Mouse (Mus musculus) liver, adult 2 months (tissue): ENCODE results near the gene Trhde. TPM values are rescaled to one million over a fixed set of nuclear protein-coding genes. Genes with fewer than 3 reads are reported as not detected.

ENCODE experiments used
- DNase-seq: peaks from one replicate; pipeline ENCODE4 v3.0.0-alpha.2; 2011; ENCODE audit warnings: low read depth, low spot score; ENCODE audit errors: extremely low read depth
- H3K27ac ChIP-seq: fragments of 200-500 bp; replicated peaks from 2 replicates; pipeline ENCODE4 v1.5.1; 2012; ENCODE audit warnings: low read depth, mild to moderate bottlenecking, control low read depth, inconsistent platforms, low read length; ENCODE audit not compliant: insufficient read depth
- H3K27me3 ChIP-seq: fragments of 200-500 bp; 2 replicates; pipeline ENCODE4 v1.6.1; 2012; ENCODE audit warnings: mild to moderate bottlenecking, moderate library complexity, low read length, inconsistent platforms; ENCODE audit not compliant: control insufficient read depth, insufficient read depth
- H3K36me3 ChIP-seq: fragments of 200-500 bp; 2 replicates; pipeline ENCODE4 v1.6.1; 2012; ENCODE audit warnings: low read length, inconsistent platforms; ENCODE audit not compliant: control insufficient read depth, insufficient read depth
- H3K4me1 ChIP-seq: fragments of 200-500 bp; 2 replicates; pipeline ENCODE4 v1.6.1; 2011; ENCODE audit warnings: low read length; ENCODE audit not compliant: control insufficient read depth, insufficient read depth
- H3K4me3 ChIP-seq: fragments of 200-500 bp; 2 replicates; pipeline ENCODE4 v1.5.1; 2011; ENCODE audit warnings: low read depth, mild to moderate bottlenecking, control low read depth, low read length, moderate library complexity; ENCODE audit not compliant: insufficient read depth
- H3K79me2 ChIP-seq: fragments of 200-500 bp; 2 replicates; pipeline ENCODE4 v1.6.1; 2012; ENCODE audit warnings: inconsistent platforms, mild to moderate bottlenecking, low read length, moderate library complexity; ENCODE audit not compliant: control insufficient read depth, insufficient read depth
- H3K9ac ChIP-seq: fragments of 200-500 bp; 2 replicates; pipeline ENCODE4 v1.6.1; 2012; ENCODE audit warnings: low read depth, mild to moderate bottlenecking, control low read depth, inconsistent platforms, low read length
- CTCF ChIP-seq: fragments of 200-500 bp; IDR thresholded peaks from 2 replicates; pipeline ENCODE4 v1.5.1; 2011; ENCODE audit warnings: low read depth, low read length, control low read depth
- POLR2A ChIP-seq: fragments of 200-500 bp; IDR thresholded peaks from 2 replicates; pipeline ENCODE4 v1.6.1; 2011; ENCODE audit warnings: low read length, control low read depth; ENCODE audit not compliant: insufficient read depth; ENCODE audit errors: extremely low read depth
- WGBS: fragments of 180-500 bp; shearing (Covaris S2); methylation state at CpG from one replicate; pipeline ENCODE4 v1.1.7; 2018; 5-methylcytosine and 5-hydroxymethylcytosine counted together
- polyA plus RNA-seq: library from polyadenylated mRNA; depleted of rRNA; stranded (reverse); fragments of >200 nt; gene quantifications from 2 replicates; pipeline ENCODE4 v1.2.3, GENCODE M21; 2012
- total RNA-seq: library from RNA; depleted of rRNA; stranded (reverse); fragments of >200 nt; gene quantifications from 2 replicates; pipeline ENCODE4 v1.2.3, GENCODE M21; 2014

Gene Trhde
- total and polyA plus RNA-seq, 2 experiments, result 0.09 to 1.8 TPM

- Histone ChIP-seq H3K36me3 (no peaks in the 10 kb centered on the region), H3K27ac (no peak overlapping the region), H3K79me2 (no peaks in the 10 kb centered on the region), H3K9ac (no peak overlapping the region), H3K4me1 (no peaks in the 10 kb centered on the region), H3K4me3 (no peak overlapping the region), H3K27me3 (no peaks in the 10 kb centered on the region)
- TF ChIP-seq POLR2A, result no peak
- no peak for TF ChIP-seq CTCF
- no peak for DNase-seq
- WGBS, result 76% methylated on average over 2 of the region's 2 CpGs
Measured at GRCm38 (mm10) chr10:114735111-114735510, 67.0 kb downstream of the Trhde start.

- DNase-seq, result peak; percentile 18
- Histone ChIP-seq H3K36me3 (no peaks in the 10 kb centered on the region), H3K27ac (no peak overlapping the region), H3K4me1 (no peaks in the 10 kb centered on the region), H3K9ac (no peak overlapping the region), H3K4me3 (no peak overlapping the region), H3K27me3 (no peaks in the 10 kb centered on the region), H3K79me2 (no peaks in the 10 kb centered on the region)
- 77% methylated on average over 2 of the region's 2 CpGs for WGBS
- TF ChIP-seq POLR2A (no peak), CTCF (no peak)
Measured at GRCm38 (mm10) chr10:114725591-114725990, 76.5 kb downstream of the Trhde start.

- Histone ChIP-seq H3K4me3 (no peak overlapping the region), H3K4me1 (no peaks in the 10 kb centered on the region), H3K27ac (no peak overlapping the region), H3K36me3 (no peaks in the 10 kb centered on the region), H3K79me2 (no peaks in the 10 kb centered on the region), H3K9ac (no peak overlapping the region), H3K27me3 (no peaks in the 10 kb centered on the region)
- TF ChIP-seq POLR2A, result no peak
- TF ChIP-seq CTCF, result no peak
- no peak for DNase-seq
Measured at GRCm38 (mm10) chr10:114701791-114702190, 100.3 kb downstream of the Trhde start.

GRCm38 (mm10) chr10:114671791-114672415, 130.2 kb downstream of the Trhde start:
- H3K27ac ChIP-seq, result no peak overlapping the region
- WGBS, result 80% methylated on average over 6 of the region's 6 CpGs
- H3K36me3 ChIP-seq, result no peaks in the 10 kb centered on the region
- TF ChIP-seq POLR2A (no peak), CTCF (no peak)
- H3K9ac ChIP-seq, result no peak overlapping the region
- DNase-seq, result no peak
- H3K4me1 ChIP-seq, result no peaks in the 10 kb centered on the region
- H3K4me3 ChIP-seq, result no peak overlapping the region
- H3K79me2 ChIP-seq, result no peaks in the 10 kb centered on the region
- H3K27me3 ChIP-seq, result no peaks in the 10 kb centered on the region

GRCm38 (mm10) chr10:114593046-114593445, 209.1 kb downstream of the Trhde start:
- WGBS, result 67% methylated on average over 3 of the region's 3 CpGs
- H3K36me3 ChIP-seq, result no peaks in the 10 kb centered on the region
- H3K79me2 ChIP-seq, result no peaks in the 10 kb centered on the region
- H3K4me3 ChIP-seq, result no peak overlapping the region
- DNase-seq, result no peak
- no peaks in the 10 kb centered on the region for H3K4me1 ChIP-seq
- no peak overlapping the region for H3K27ac ChIP-seq
- TF ChIP-seq CTCF (no peak), POLR2A (no peak)
- H3K27me3 ChIP-seq, result no peaks in the 10 kb centered on the region
- H3K9ac ChIP-seq, result no peak overlapping the region

- Histone ChIP-seq H3K4me1 (no peaks in the 10 kb centered on the region), H3K4me3 (no peak overlapping the region), H3K9ac (no peak overlapping the region), H3K27me3 (no peaks in the 10 kb centered on the region), H3K79me2 (no peaks in the 10 kb centered on the region), H3K27ac (no peak overlapping the region), H3K36me3 (no peaks in the 10 kb centered on the region)
- TF ChIP-seq CTCF, result no peak
- TF ChIP-seq POLR2A, result no peak
- no peak for DNase-seq
- WGBS, result 82% methylated on average over 2 of the region's 2 CpGs
Measured at GRCm38 (mm10) chr10:114578926-114579325, 223.2 kb downstream of the Trhde start.
